Mouse (Mus musculus) spleen, adult 2 months (tissue): ENCODE data around the gene Krt19. TPM values are rescaled to one million over a fixed set of nuclear protein-coding genes. Genes with fewer than 3 reads are reported as not detected.

Experiments used
- DNase-seq, 2 experiments: peaks; one replicate each; pipeline versions ENCODE4 v3.0.0 to v3.0.0-alpha.2; 2012 to 2021; ENCODE audit warnings: low spot score in 2 of 2, low read depth in 1 of 2
- H3K27ac ChIP-seq: fragments of 200-500 bp; 2 replicates; pipeline ENCODE4 v1.5.1; 2012; ENCODE audit warnings: low read length, inconsistent platforms; ENCODE audit not compliant: insufficient read depth
- H3K27me3 ChIP-seq: fragments of 200-500 bp; 2 replicates; pipeline ENCODE4 v1.6.1; 2012; ENCODE audit warnings: mild to moderate bottlenecking, moderate library complexity, low read length, inconsistent platforms; ENCODE audit not compliant: control insufficient read depth, insufficient read depth
- H3K36me3 ChIP-seq: fragments of 200-500 bp; 2 replicates; pipeline ENCODE4 v1.6.1; 2012; ENCODE audit warnings: mild to moderate bottlenecking, low read length, inconsistent platforms; ENCODE audit not compliant: control insufficient read depth, insufficient read depth
- H3K4me1 ChIP-seq: fragments of 200-500 bp; 2 replicates; pipeline ENCODE4 v1.6.1; 2011; ENCODE audit warnings: inconsistent platforms; ENCODE audit not compliant: control insufficient read depth, insufficient read depth, insufficient read length
- H3K4me3 ChIP-seq: fragments of 200-500 bp; 2 replicates; pipeline ENCODE4 v1.5.1; 2011; ENCODE audit warnings: mild to moderate bottlenecking, inconsistent platforms; ENCODE audit not compliant: insufficient read depth, insufficient read length; ENCODE audit errors: extremely low read depth
- CTCF ChIP-seq: fragments of 200-500 bp; IDR thresholded peaks from 2 replicates; pipeline ENCODE4 v1.5.1; 2011; ENCODE audit warnings: mild to moderate bottlenecking, inconsistent platforms; ENCODE audit not compliant: insufficient read depth, insufficient read length, insufficient replicate concordance; ENCODE audit errors: extremely low read depth
- POLR2A ChIP-seq: fragments of 200-500 bp; IDR thresholded peaks from 2 replicates; pipeline ENCODE4 v1.6.1; 2011; ENCODE audit warnings: low read depth, low read length, inconsistent platforms
- WGBS: fragments of 180-500 bp; shearing (Covaris S2); methylation state at CpG from one replicate; pipeline ENCODE4 v1.1.7; 2018; 5-methylcytosine and 5-hydroxymethylcytosine counted together
- polyA plus RNA-seq: library from polyadenylated mRNA; depleted of rRNA; stranded (reverse); fragments of >200 nt; gene quantifications from 2 replicates; pipeline ENCODE4 v1.2.3, GENCODE M21; 2012

Krt19 gene
- polyA plus RNA-seq, 1 experiment = 3.2 TPM

DNA sequence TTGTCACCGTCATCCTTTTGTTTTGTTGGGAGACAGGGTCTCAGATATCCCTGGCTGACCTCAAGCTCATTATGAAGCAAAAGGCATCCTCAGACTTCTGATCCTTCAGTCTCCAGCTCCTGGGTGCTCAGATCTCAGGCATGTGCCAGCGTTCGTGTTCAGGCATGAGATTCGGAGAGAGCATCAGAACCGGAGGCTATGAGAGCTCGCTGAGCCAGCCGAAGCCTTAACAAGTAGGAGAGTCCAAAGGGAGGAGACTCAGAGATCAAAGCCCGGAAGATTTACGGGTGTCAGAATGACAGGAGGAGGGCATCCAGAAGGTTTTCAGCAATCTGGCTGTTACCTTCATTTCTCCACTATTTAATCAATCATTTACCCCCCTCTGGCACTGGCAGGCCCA lies 28.3 kb upstream of the Krt19 start:
- 67% methylated on average over 9 of the region's 9 CpGs for WGBS
- Histone ChIP-seq H3K27ac (no peak overlapping the region), H3K36me3 (no peaks in the 10 kb centered on the region), H3K4me3 (no peak overlapping the region), H3K27me3 (no peaks in the 10 kb centered on the region), H3K4me1 (no peaks in the 10 kb centered on the region)
- DNase-seq = no peak
- TF ChIP-seq POLR2A = no peak
- TF ChIP-seq CTCF = no peak

GRCm38 (mm10) chr11:100168765-100169762 lies 20.6 kb upstream of the Krt19 start:
- Histone ChIP-seq H3K4me1 (no peaks in the 10 kb centered on the region), H3K27me3 (no peaks in the 10 kb centered on the region), H3K4me3 (no peak overlapping the region), H3K36me3 (no peaks in the 10 kb centered on the region), H3K27ac (no peak overlapping the region)
- DNase-seq = peak in 1 of 2 experiments; percentile 6
- WGBS = 36% methylated on average over 14 of the region's 14 CpGs
- no peak for TF ChIP-seq POLR2A
- peak; percentile 71; the same call in 1 of the 2 replicates for TF ChIP-seq CTCF

GRCm38 (mm10) chr11:100168071-100168470 lies 19.6 kb upstream of the Krt19 start:
- Histone ChIP-seq H3K27ac (no peak overlapping the region), H3K36me3 (no peaks in the 10 kb centered on the region), H3K4me1 (no peaks in the 10 kb centered on the region), H3K4me3 (no peak overlapping the region), H3K27me3 (no peaks in the 10 kb centered on the region)
- DNase-seq = no peak
- no peak for TF ChIP-seq CTCF
- TF ChIP-seq POLR2A = no peak
- 79% methylated on average over 8 of the region's 8 CpGs for WGBS

- 68% methylated on average over 7 of the region's 7 CpGs for WGBS
- TF ChIP-seq POLR2A (no peak), CTCF (no peak)
- Histone ChIP-seq H3K27ac (no peak overlapping the region), H3K4me1 (no peaks in the 10 kb centered on the region), H3K4me3 (no peak overlapping the region), H3K27me3 (no peaks in the 10 kb centered on the region), H3K36me3 (no peaks in the 10 kb centered on the region)
- DNase-seq = no peak
Measured at GRCm38 (mm10) chr11:100164392-100164791, 15.9 kb upstream of the Krt19 start.

GRCm38 (mm10) chr11:100157908-100158477 lies 9.5 kb upstream of the Krt19 start:
- DNase-seq = no peak
- no peak for TF ChIP-seq POLR2A
- TF ChIP-seq CTCF = no peak
- Histone ChIP-seq H3K36me3 (no peaks in the 10 kb centered on the region), H3K4me3 (no peak overlapping the region), H3K27ac (no peak overlapping the region), H3K27me3 (no peaks in the 10 kb centered on the region), H3K4me1 (no peaks in the 10 kb centered on the region)
- 78% methylated on average over 6 of the region's 6 CpGs for WGBS

- no peaks in the 10 kb centered on the region for H3K4me1 ChIP-seq
- DNase-seq = no peak
- no peaks in the 10 kb centered on the region for H3K36me3 ChIP-seq
- H3K27me3 ChIP-seq = no peaks in the 10 kb centered on the region
- H3K4me3 ChIP-seq = no peak overlapping the region
- TF ChIP-seq CTCF (no peak), POLR2A (no peak)
- WGBS = 74% methylated on average over 3 of the region's 3 CpGs
- no peak overlapping the region for H3K27ac ChIP-seq
Measured at GRCm38 (mm10) chr11:100157331-100157730, 8.9 kb upstream of the Krt19 start.

- Histone ChIP-seq H3K27ac (no peak overlapping the region), H3K4me3 (no peak overlapping the region)
- WGBS = 74% methylated on average over 8 of the region's 8 CpGs
Measured at GRCm38 (mm10) chr11:100155497-100156255, 7.2 kb upstream of the Krt19 start.

More at GRCm38 (mm10) chr11:100155497-100156255, 7.2 kb upstream of the Krt19 start:
- TF ChIP-seq CTCF (no peak), POLR2A (no peak)
- no peaks in the 10 kb centered on the region for H3K36me3 ChIP-seq
- no peaks in the 10 kb centered on the region for H3K4me1 ChIP-seq
- H3K27me3 ChIP-seq = no peaks in the 10 kb centered on the region
- DNase-seq = no peak
